Mouse (Mus musculus) bone marrow macrophage, adult 2 months (primary cell): ENCODE measurements around the gene Gcg. TPM values are rescaled to one million over a fixed set of nuclear protein-coding genes. Genes with fewer than 3 reads are reported as not detected.

Source experiments
- H3K27ac ChIP-seq: 2 replicates; pipeline ENCODE4 v1.5.1; 2012; ENCODE audit warnings: low read depth, low read length; ENCODE audit not compliant: insufficient read depth
- H3K4me1 ChIP-seq: 2 replicates; pipeline ENCODE4 v1.6.1; 2012; ENCODE audit warnings: low read length; ENCODE audit not compliant: control insufficient read depth, insufficient read depth
- H3K4me3 ChIP-seq: 2 replicates; pipeline ENCODE4 v1.5.1; 2012; ENCODE audit warnings: mild to moderate bottlenecking, low read length, moderate library complexity; ENCODE audit not compliant: insufficient read depth
- CTCF ChIP-seq: IDR thresholded peaks from 2 replicates; pipeline ENCODE4 v1.5.1; 2012; ENCODE audit warnings: low read depth, mild to moderate bottlenecking, low read length, moderate library complexity
- POLR2A ChIP-seq: IDR thresholded peaks from 2 replicates; pipeline ENCODE4 v1.6.1; 2012; ENCODE audit warnings: mild to moderate bottlenecking, low read depth, low read length, borderline replicate concordance
- polyA plus RNA-seq: library from polyadenylated mRNA; stranded (reverse); fragments of >200 nt; gene quantifications from 2 replicates; pipeline ENCODE4 v1.2.4, GENCODE M21; 2012; ENCODE audit not compliant: missing spikeins, insufficient read depth, insufficient read length

Gcg gene
- polyA plus RNA-seq, 1 experiment, result not detected

GRCm38 (mm10) chr2:62431245-62431795 is 52.1 kb downstream of the Gcg start:
- TF ChIP-seq POLR2A (no peak), CTCF (no peak)
- H3K4me3 ChIP-seq, result no peak overlapping the region
- no peak overlapping the region for H3K27ac ChIP-seq
- no peaks in the 10 kb centered on the region for H3K4me1 ChIP-seq

- Histone ChIP-seq H3K4me3 (no peak overlapping the region), H3K27ac (no peak overlapping the region), H3K4me1 (no peaks in the 10 kb centered on the region)
- TF ChIP-seq POLR2A (no peak), CTCF (no peak)
Measured at GRCm38 (mm10) chr2:62425941-62426340, 57.5 kb downstream of the Gcg start.

Other genes with a start within 250 kb of the Gcg start
- gene Dpp4, start 71.4 kb downstream of the Gcg start, polyA plus RNA-seq, result 0.34 and 0.60 TPM in 2 replicates
- 0.87 and 1.2 TPM in 2 replicates for gene Fap, start 90.4 kb upstream of the Gcg start, polyA plus RNA-seq
- gene Ifih1, start 162.6 kb upstream of the Gcg start, polyA plus RNA-seq, result 36.5 and 38.4 TPM in 2 replicates
- gene Gca, start 180.6 kb upstream of the Gcg start, polyA plus RNA-seq, result 7.3 and 9.0 TPM in 2 replicates